Mouse (Mus musculus) limb, embryonic 14.5 days (tissue): ENCODE results near the gene Mmd2. TPM values are rescaled to one million over a fixed set of nuclear protein-coding genes. Genes with fewer than 3 reads are reported as not detected.

Source experiments
- ATAC-seq: fragments of 200-750 bp; cut with Nextera tagmentation; 2 replicates; pipeline ENCODE4 v1.8.0; 2017; ENCODE audit warnings: low read depth, moderate number of reproducible peaks, moderate TSS enrichment; ENCODE audit not compliant: low FRiP score
- DNase-seq: peaks from one replicate; pipeline ENCODE4 v3.0.0-alpha.2; 2015; ENCODE audit warnings: low spot score
- H3K27ac ChIP-seq: fragments of 300-500 bp; sonication (generic); replicated peaks from 2 replicates; pipeline ENCODE4 v1.5.1; 2014; ENCODE audit warnings: low read depth, mild to moderate bottlenecking, low read length, moderate library complexity, mixed read lengths
- H3K27me3 ChIP-seq: fragments of 300-500 bp; sonication (generic); 2 replicates; pipeline ENCODE4 v1.6.1; 2014; ENCODE audit warnings: low read length, mixed read lengths; ENCODE audit not compliant: control insufficient read depth, insufficient read depth
- H3K36me3 ChIP-seq: fragments of 300-500 bp; sonication (generic); 2 replicates; pipeline ENCODE4 v1.6.1; 2014; ENCODE audit warnings: mild to moderate bottlenecking, low read length, moderate library complexity, mixed read lengths; ENCODE audit not compliant: control insufficient read depth, insufficient read depth
- H3K4me1 ChIP-seq: fragments of 300-500 bp; sonication (generic); 2 replicates; pipeline ENCODE4 v1.6.1; 2014; ENCODE audit warnings: antibody characterized with exemption, low read length, mixed read lengths; ENCODE audit not compliant: control insufficient read depth, insufficient read depth
- H3K4me2 ChIP-seq: fragments of 300-500 bp; sonication (generic); replicated peaks from 2 replicates; pipeline ENCODE4 v1.6.1; 2014; ENCODE audit warnings: low read depth, mild to moderate bottlenecking, low read length, moderate library complexity; ENCODE audit not compliant: severe bottlenecking
- H3K4me3 ChIP-seq: fragments of 300-500 bp; sonication (generic); replicated peaks from 2 replicates; pipeline ENCODE4 v1.5.1; 2014; ENCODE audit warnings: low read length
- H3K9ac ChIP-seq: fragments of 300-500 bp; sonication (generic); 2 replicates; pipeline ENCODE4 v1.6.1; 2014; ENCODE audit warnings: mild to moderate bottlenecking, low read depth, low read length, moderate library complexity; ENCODE audit not compliant: severe bottlenecking
- H3K9me3 ChIP-seq: fragments of 300-500 bp; sonication (generic); 2 replicates; pipeline ENCODE4 v1.6.1; 2016; ENCODE audit warnings: low read length; ENCODE audit not compliant: control insufficient read depth
- POLR2A ChIP-seq: fragments of 200-500 bp; IDR thresholded peaks from 2 replicates; pipeline ENCODE4 v1.8.0; 2012; ENCODE audit warnings: inconsistent platforms, mild to moderate bottlenecking, moderate library complexity, borderline replicate concordance; ENCODE audit not compliant: insufficient read depth, insufficient read length; ENCODE audit errors: extremely low read depth
- WGBS: fragments of 180-500 bp; shearing (Covaris S2); extraction: QIAGEN DNeasy Blood & Tissue Kit; methylation state at CpG from one replicate; pipeline ENCODE4 v1.1.7; 2014; 5-methylcytosine and 5-hydroxymethylcytosine counted together
- polyA plus RNA-seq, 2 experiments: library from polyadenylated mRNA; depleted of rRNA in 1 of 2; stranded (reverse) in 1 of 2; unstranded in 1 of 2; fragments of >200 nt; fragmentation: Nextera tagmentation in 1 of 2; extraction: Ambion mirVana in 1 of 2; gene quantifications; 2 replicates each; pipeline versions ENCODE4 v1.2.1 to v1.2.3; 2012 to 2014

Mmd2 gene
- polyA plus RNA-seq, 2 experiments = 1.2 to 2.0 TPM

DNA sequence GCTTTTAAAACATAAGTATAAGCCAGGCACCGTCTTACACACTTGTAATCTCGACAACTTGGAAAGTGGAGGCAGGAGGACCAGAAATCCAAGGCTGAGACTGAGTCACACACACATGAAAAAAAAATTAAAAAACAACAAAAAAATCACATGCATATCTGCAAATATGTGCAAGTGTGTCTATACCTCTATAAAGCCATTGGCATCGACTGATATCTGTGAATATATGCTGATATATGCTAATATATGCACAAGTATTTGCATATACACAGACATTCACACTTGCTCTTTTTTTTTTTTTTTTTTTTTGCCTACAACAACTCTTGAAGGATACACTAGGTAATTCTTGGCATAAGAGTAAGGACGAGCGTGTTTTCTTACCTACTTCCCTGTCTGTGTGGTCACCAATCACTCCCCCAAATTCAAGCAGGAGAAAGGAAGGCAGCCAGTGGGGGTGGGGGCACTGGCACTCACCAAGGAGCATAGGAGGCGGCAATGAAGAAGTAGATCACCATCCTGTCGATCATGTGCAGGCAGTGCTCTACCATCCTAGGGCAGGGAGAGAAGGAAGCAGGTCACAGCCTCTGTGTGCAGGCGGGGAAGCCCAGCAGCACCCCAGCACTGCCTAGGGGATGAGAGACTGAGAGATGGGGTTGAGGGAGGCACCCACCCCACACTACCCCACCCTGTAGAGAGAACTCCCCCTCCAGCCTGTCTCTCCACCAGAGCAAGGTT is 34.1 kb downstream of the Mmd2 start:
- no peak overlapping the region for H3K4me3 ChIP-seq
- no peak overlapping the region for H3K9ac ChIP-seq
- TF ChIP-seq POLR2A = no peak
- no peaks in the 10 kb centered on the region for H3K27me3 ChIP-seq
- no peak for ATAC-seq
- 79% methylated on average over 8 of the region's 8 CpGs for WGBS
- H3K27ac ChIP-seq = no peak overlapping the region
- H3K4me2 ChIP-seq = no peak overlapping the region
- H3K4me1 ChIP-seq = no peaks in the 10 kb centered on the region
- no peaks in the 10 kb centered on the region for H3K36me3 ChIP-seq
- DNase-seq = no peak
- 0 out of 2 replicates have a peak, but pooled peaks cover 4% of the 10 kb centered on the region for H3K9me3 ChIP-seq

DNA sequence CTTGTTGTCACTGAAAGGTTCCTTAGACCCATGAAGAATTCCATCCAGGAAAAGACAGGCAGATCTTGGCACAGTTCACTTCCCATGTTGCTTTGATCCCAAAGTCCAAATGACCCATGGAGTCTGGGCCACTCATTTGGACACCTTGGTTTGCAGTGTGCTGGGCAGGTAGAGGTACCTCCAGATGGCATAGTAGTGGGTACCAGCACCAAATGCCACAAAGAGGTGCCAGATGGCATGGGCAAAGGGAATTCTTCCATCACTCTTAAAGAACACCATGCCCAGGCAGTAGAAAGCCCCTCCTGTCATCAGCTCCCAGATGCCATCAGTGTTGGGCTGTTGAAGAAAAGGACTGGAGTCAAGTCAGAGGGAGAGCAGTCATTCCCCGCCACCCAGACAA is 44.0 kb downstream of the Mmd2 start:
- H3K36me3 ChIP-seq = no peaks in the 10 kb centered on the region
- H3K27ac ChIP-seq = no peak overlapping the region
- no peaks in the 10 kb centered on the region for H3K4me1 ChIP-seq
- H3K27me3 ChIP-seq = no peaks in the 10 kb centered on the region
- peaks cover 5% of the 10 kb centered on the region; the same call in 1 of the 2 replicates for H3K9me3 ChIP-seq
- H3K4me2 ChIP-seq = no peak overlapping the region
- no peak for DNase-seq
- no peak overlapping the region for H3K9ac ChIP-seq
- WGBS = 85% methylated on average over 1 of the region's 1 CpGs
- ATAC-seq = no peak
- H3K4me3 ChIP-seq = no peak overlapping the region
- no peak for TF ChIP-seq POLR2A

GRCm38 (mm10) chr5:142560261-142560660 is 48.3 kb downstream of the Mmd2 start:
- H3K4me1 ChIP-seq = no peaks in the 10 kb centered on the region
- no peak for ATAC-seq
- no peak overlapping the region for H3K9ac ChIP-seq
- H3K27me3 ChIP-seq = no peaks in the 10 kb centered on the region
- no peak for DNase-seq
- no peak overlapping the region for H3K27ac ChIP-seq
- 50% methylated on average over 7 of the region's 7 CpGs for WGBS
- H3K9me3 ChIP-seq = no peaks in the 10 kb centered on the region
- no peak overlapping the region for H3K4me3 ChIP-seq
- H3K36me3 ChIP-seq = no peaks in the 10 kb centered on the region
- H3K4me2 ChIP-seq = no peak overlapping the region
- TF ChIP-seq POLR2A = no peak

- H3K27me3 ChIP-seq = no peaks in the 10 kb centered on the region
- no peak for TF ChIP-seq POLR2A
- ATAC-seq = peak; percentile 83; the same call in 1 of the 2 replicates
- H3K4me2 ChIP-seq = no peak overlapping the region
- H3K4me3 ChIP-seq = no peak overlapping the region
- no peaks in the 10 kb centered on the region for H3K36me3 ChIP-seq
- no peaks in the 10 kb centered on the region for H3K9me3 ChIP-seq
- no peak overlapping the region for H3K9ac ChIP-seq
- no peak overlapping the region for H3K27ac ChIP-seq
- no peaks in the 10 kb centered on the region for H3K4me1 ChIP-seq
- WGBS = 34% methylated on average over 12 of the region's 21 CpGs
- peak; percentile 66 for DNase-seq
These were observed 51.1 kb downstream of the Mmd2 start for GRCm38 (mm10) chr5:142557397-142558067.

DNA sequence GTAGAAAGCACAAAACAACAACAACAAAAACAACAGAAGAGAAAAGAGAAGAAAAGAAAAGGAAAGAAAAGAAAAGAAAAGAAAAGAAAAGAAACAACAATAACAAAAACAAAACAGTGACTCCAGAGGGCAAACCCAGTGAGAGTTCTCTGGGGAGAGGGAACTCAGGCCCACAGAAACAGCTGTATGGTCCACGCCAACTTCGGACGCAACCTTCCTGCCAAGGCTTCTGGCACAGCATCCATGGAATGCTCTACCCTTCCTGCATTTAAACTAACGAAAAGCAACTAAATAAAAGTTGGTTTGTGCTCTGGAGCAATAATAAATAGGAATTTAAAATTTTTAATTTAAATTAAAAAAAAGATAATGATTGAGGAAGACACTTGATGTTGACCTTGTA is 51.9 kb downstream of the Mmd2 start:
- no peak for TF ChIP-seq POLR2A
- Histone ChIP-seq H3K9ac (no peak overlapping the region), H3K4me1 (no peaks in the 10 kb centered on the region), H3K4me3 (no peak overlapping the region), H3K4me2 (no peak overlapping the region), H3K27ac (no peak overlapping the region), H3K36me3 (no peaks in the 10 kb centered on the region), H3K27me3 (no peaks in the 10 kb centered on the region), H3K9me3 (no peaks in the 10 kb centered on the region)
- ATAC-seq (no peak), DNase-seq (no peak)
- 93% methylated on average over 4 of the region's 4 CpGs for WGBS
